Mouse (Mus musculus) embryonic facial prominence, embryonic 10.5 days (tissue): ENCODE data around the gene Stxbp6. TPM values are rescaled to one million over a fixed set of nuclear protein-coding genes. Genes with fewer than 3 reads are reported as not detected.

Experiments used
- DNase-seq: peaks from one replicate; pipeline ENCODE4 v3.0.0-alpha.2; 2017; ENCODE audit warnings: low spot score
- H3K27ac ChIP-seq: fragments of 300-500 bp; sonication (generic); replicated peaks from 2 replicates; pipeline ENCODE4 v1.5.1; 2016; ENCODE audit warnings: mild to moderate bottlenecking
- H3K27me3 ChIP-seq: fragments of 300-500 bp; sonication (generic); replicated peaks from 2 replicates; pipeline ENCODE4 v1.6.1; 2016; ENCODE audit warnings: low read depth, mild to moderate bottlenecking; ENCODE audit not compliant: poor library complexity, severe bottlenecking
- H3K36me3 ChIP-seq: fragments of 300-500 bp; sonication (generic); replicated peaks from 2 replicates; pipeline ENCODE4 v1.6.1; 2016; ENCODE audit warnings: mild to moderate bottlenecking, moderate library complexity
- H3K4me1 ChIP-seq: fragments of 300-500 bp; sonication (generic); 2 replicates; pipeline ENCODE4 v1.6.1; 2016
- H3K4me3 ChIP-seq: fragments of 300-500 bp; sonication (generic); 2 replicates; pipeline ENCODE4 v1.5.1; 2016; ENCODE audit warnings: mild to moderate bottlenecking, moderate library complexity
- H3K9me3 ChIP-seq: fragments of 300-500 bp; sonication (generic); 2 replicates; pipeline ENCODE4 v1.6.1; 2016; ENCODE audit warnings: mild to moderate bottlenecking
- WGBS: fragments of 180-500 bp; shearing (Covaris S2); methylation state at CpG from one replicate; pipeline ENCODE4 v1.1.7; 2016; 5-methylcytosine and 5-hydroxymethylcytosine counted together
- polyA plus RNA-seq: library from polyadenylated mRNA; unstranded; fragments of >200 nt; fragmentation: Nextera tagmentation; extraction: Ambion mirVana; gene quantifications from 2 replicates; pipeline ENCODE4 v1.2.1, GENCODE M21; 2016

Stxbp6 gene
- polyA plus RNA-seq, 1 experiment from 2014 or later, result 11.9 TPM

DNA sequence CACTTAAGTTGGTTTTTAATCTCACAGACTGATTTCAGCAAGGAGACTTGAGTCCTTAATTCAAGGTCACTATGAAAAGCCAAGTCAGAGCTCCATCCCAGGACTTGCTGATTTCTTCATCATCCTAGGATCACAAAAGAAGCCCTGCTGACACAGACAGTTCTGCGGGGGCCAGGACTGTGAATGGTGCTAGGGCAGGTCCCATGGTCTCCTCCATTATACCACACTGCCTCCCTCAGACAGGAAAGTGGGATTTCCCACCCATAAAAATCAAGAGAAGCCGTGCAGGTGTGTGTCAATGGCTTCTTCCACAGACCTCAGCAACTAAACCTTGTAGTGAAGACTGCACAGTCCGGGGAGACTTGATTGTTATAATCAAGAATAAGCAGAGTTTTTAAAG lies 2.3 kb downstream of the Stxbp6 start:
- Histone ChIP-seq H3K9me3 (no peaks in the 10 kb centered on the region), H3K27ac (no peak overlapping the region), H3K4me1 (peaks cover 34% of the 10 kb centered on the region), H3K36me3 (no peaks in the 10 kb centered on the region), H3K27me3 (peaks cover 29% of the 10 kb centered on the region), H3K4me3 (no peak overlapping the region)
- DNase-seq, result no peak
- 63% methylated on average over 3 of the region's 3 CpGs for WGBS

DNA sequence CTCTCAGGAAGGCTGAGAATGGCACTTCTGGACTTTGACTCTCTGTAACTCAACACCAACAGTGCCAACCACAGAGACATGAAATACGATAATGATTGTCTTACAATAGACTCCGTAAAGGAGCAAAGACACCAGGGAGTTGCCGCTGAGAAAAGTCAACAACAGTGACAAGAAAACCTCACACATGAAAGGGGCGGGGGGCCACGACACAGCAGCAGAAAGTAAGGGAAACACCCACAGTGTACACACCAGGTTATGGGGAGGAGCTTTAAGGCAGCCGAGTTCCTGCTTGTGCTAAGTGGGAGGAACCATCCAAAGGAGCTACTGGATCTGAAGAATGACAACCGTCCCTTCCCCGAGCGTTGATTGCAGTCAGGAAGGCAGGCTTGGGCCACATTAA lies 4.3 kb downstream of the Stxbp6 start:
- WGBS, result 54% methylated on average over 9 of the region's 9 CpGs
- Histone ChIP-seq H3K9me3 (no peaks in the 10 kb centered on the region), H3K27me3 (peaks cover 17% of the 10 kb centered on the region), H3K36me3 (no peaks in the 10 kb centered on the region), H3K27ac (no peak overlapping the region), H3K4me1 (peaks cover 38% of the 10 kb centered on the region), H3K4me3 (no peak overlapping the region)
- peak; percentile 25 for DNase-seq

DNA sequence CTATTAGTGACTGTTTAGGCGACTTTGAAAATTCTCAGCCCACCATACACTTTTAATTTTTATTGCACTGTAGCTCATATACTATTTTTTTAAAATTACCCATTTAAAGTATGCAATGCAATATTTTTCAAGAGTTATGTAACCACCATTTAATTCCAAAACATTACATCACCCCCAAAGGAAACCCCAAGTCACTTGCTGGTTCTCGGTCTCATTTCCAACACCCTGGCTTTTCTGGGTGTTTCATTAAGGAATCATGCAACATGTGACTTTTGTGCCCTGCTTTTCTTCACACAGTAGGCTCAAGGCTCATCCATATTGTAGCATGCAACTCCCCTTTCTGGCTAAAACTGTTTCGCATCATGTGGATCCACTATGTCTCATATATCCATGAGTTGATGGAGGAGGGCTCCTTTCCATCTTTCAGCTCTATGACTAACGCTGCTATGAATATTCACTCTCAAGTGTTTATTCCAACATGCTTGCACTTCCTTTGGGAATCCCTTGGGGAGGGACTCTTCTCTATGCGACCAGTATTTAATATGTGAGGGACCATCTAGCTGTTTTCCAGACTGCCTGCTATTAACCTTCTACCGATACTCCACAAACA lies 6.3 kb downstream of the Stxbp6 start:
- WGBS, result 80% methylated on average over 6 of the region's 6 CpGs
- H3K36me3 ChIP-seq, result no peaks in the 10 kb centered on the region
- no peaks in the 10 kb centered on the region for H3K9me3 ChIP-seq
- H3K4me3 ChIP-seq, result no peak overlapping the region
- H3K27ac ChIP-seq, result no peak overlapping the region
- DNase-seq, result no peak
- H3K27me3 ChIP-seq, result peaks cover 15% of the 10 kb centered on the region
- peaks cover 29% of the 10 kb centered on the region for H3K4me1 ChIP-seq

DNA sequence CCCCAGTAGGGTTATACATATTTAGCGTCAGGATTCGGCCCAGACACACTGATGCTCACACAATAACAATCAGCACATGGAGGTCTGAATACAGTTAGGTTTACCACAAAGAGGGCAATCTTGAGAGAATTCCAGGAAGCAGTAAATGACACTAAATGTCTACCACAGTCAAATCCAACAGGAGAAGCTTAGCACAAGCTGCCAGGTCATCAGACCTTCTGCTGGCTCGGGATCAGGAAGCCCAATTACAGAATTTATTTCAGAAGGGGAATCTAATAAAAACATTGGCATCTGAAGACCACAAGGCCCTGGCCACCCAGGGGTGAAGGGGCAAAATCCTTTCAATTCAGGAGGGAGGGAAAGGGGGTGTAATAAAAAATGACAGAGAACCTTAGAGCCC lies 6.8 kb downstream of the Stxbp6 start:
- 31% methylated on average over 3 of the region's 3 CpGs for WGBS
- H3K27ac ChIP-seq, result no peak overlapping the region; the same call in 1 of the 2 replicates
- no peak overlapping the region for H3K4me3 ChIP-seq
- H3K9me3 ChIP-seq, result no peaks in the 10 kb centered on the region
- no peaks in the 10 kb centered on the region for H3K36me3 ChIP-seq
- no peak for DNase-seq
- H3K4me1 ChIP-seq, result peaks cover 29% of the 10 kb centered on the region
- H3K27me3 ChIP-seq, result peaks cover 11% of the 10 kb centered on the region

DNA sequence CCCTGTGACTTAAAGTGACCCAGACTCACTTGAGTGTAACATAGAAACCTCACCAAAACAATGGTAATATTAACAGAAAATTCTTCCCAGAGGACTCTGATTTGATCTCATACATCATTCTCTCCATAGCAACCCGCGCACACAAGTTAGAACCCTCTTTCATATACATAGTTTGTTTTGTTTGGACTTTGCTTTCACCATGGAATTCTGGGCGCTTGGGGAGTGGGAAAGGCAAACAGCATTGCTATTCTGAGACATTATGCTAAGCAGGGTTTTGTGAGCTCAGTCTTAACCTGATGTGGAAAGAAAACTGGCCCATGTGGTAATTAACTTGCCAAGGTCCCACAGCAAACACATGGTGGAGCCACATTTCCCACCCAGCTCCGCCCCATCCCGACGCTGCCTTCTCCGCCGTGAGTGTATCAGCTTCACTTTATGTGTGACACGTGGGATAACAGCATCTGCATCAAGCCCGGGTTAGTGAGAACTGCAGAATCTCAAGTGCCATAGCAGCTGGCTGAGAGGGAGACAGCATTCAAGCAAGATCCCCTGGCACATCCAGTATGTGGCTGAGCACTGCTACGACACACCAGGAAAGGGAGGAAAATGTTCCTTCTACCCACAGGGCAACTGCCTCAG lies 7.3 kb downstream of the Stxbp6 start:
- Histone ChIP-seq H3K4me1 (peaks cover 29% of the 10 kb centered on the region), H3K27ac (no peak overlapping the region), H3K9me3 (no peaks in the 10 kb centered on the region), H3K36me3 (no peaks in the 10 kb centered on the region), H3K27me3 (peaks cover 6% of the 10 kb centered on the region), H3K4me3 (no peak overlapping the region)
- WGBS, result 35% methylated on average over 11 of the region's 11 CpGs
- DNase-seq, result peak; percentile 34

DNA sequence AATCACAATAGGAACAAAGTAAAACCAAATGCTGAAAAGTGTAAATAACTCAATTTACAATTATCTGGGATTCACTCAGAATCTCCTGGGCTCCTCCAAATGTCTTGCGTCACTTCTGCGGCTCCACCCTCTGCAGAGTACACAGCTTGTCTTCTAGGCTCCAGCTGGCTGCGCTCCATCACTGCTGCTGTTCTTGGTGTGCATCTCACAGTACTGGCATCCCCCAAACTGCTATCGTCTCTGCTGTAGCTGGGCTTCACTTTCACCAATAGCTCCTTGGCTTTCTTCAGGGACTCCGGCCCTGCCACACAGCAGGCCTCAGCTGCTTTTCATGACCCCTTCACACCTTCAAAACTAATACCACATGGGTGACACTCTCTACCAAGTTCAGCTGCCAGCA lies 10.9 kb downstream of the Stxbp6 start:
- no peaks in the 10 kb centered on the region for H3K27me3 ChIP-seq
- peaks cover 21% of the 10 kb centered on the region for H3K4me1 ChIP-seq
- H3K27ac ChIP-seq, result no peak overlapping the region
- no peak overlapping the region for H3K4me3 ChIP-seq
- no peak for DNase-seq
- 76% methylated on average over 5 of the region's 5 CpGs for WGBS
- no peaks in the 10 kb centered on the region for H3K36me3 ChIP-seq
- H3K9me3 ChIP-seq, result no peaks in the 10 kb centered on the region

DNA sequence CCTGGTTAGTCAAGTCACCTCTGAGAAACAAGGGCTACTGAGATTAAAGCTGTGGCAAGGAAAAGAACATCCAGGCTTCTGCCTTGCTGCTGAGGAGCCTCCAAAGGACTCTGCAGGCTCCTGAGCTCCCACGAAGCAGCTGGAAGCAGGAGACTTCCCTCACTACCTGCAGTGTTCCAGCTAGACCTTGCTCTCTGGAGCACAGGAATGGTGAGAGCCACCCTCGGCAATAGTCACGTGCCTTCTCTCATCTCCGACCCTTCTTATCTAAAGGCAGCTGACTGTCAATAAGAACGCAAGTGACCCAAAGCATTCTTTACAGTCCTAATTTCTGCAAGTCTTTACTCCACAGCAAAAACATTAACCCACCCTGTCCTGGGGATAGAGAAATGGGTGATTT lies 13.2 kb downstream of the Stxbp6 start:
- H3K9me3 ChIP-seq, result no peaks in the 10 kb centered on the region
- 76% methylated on average over 5 of the region's 5 CpGs for WGBS
- DNase-seq, result no peak
- H3K4me1 ChIP-seq, result no peaks in the 10 kb centered on the region
- H3K27ac ChIP-seq, result no peak overlapping the region
- H3K27me3 ChIP-seq, result no peaks in the 10 kb centered on the region
- no peaks in the 10 kb centered on the region for H3K36me3 ChIP-seq
- H3K4me3 ChIP-seq, result no peak overlapping the region

DNA sequence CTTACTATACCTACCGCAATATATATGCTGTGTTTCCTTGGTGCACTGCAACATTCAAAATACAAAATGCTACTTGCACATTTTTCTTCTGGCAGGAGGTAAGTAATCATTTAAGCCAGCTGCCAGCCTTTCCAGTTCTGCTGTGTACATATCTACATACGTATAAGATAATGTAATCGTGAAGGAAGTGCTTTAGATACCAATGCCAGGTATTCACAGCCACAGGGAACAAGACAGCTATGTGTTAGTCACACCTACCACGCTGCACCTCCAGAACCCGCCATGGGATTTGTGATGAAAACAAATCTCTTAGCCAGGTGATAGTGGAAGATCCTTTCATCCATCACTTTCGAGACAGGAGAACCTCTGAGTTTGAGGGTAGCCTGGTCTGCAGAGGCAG lies 13.7 kb downstream of the Stxbp6 start:
- Histone ChIP-seq H3K27me3 (no peaks in the 10 kb centered on the region), H3K9me3 (no peaks in the 10 kb centered on the region), H3K4me3 (no peak overlapping the region), H3K4me1 (no peaks in the 10 kb centered on the region), H3K36me3 (no peaks in the 10 kb centered on the region), H3K27ac (no peak overlapping the region)
- no peak for DNase-seq
- WGBS, result 91% methylated on average over 6 of the region's 6 CpGs

DNA sequence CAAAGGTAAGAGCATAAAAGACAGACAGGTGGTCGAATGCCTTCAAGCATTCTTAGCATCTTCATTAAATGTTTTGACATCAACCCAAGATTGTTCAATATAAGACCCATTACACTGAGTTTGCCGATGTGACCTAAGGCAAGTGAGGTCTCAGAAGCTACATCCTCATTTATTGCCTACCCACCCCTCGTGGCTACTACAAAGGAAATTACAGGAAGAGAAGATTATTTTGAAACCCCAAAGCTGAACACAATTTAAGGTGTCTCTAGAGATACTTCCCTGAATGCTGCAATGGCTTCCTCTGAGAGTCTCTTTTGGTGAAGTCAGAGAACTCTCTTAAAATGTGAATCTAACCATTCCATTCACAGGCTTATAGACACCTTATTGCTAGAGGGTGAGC lies 16.5 kb downstream of the Stxbp6 start:
- Histone ChIP-seq H3K27me3 (no peaks in the 10 kb centered on the region), H3K27ac (no peak overlapping the region), H3K4me3 (no peak overlapping the region), H3K36me3 (no peaks in the 10 kb centered on the region), H3K4me1 (no peaks in the 10 kb centered on the region), H3K9me3 (no peaks in the 10 kb centered on the region)
- DNase-seq, result no peak
- WGBS, result 73% methylated on average over 3 of the region's 3 CpGs

DNA sequence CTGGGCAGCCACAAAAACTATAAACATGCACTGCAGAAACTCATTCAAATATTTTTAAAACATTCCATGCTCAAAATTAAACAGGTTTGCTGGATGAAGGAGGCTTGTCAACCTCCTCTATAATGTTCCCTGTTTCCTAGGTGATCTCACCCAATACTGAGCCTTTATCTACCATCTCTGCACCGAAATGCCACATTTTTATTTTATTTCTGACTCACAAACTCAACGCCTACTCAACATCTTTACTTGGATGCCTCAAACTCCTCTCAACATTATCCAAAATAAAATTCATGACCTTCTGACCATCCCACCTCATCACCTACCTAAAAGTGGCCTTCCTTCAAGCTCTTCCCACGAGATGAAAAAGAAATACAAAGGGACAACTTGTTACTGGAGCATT lies 18.1 kb downstream of the Stxbp6 start:
- WGBS, result 90% methylated on average over 3 of the region's 3 CpGs

DNA sequence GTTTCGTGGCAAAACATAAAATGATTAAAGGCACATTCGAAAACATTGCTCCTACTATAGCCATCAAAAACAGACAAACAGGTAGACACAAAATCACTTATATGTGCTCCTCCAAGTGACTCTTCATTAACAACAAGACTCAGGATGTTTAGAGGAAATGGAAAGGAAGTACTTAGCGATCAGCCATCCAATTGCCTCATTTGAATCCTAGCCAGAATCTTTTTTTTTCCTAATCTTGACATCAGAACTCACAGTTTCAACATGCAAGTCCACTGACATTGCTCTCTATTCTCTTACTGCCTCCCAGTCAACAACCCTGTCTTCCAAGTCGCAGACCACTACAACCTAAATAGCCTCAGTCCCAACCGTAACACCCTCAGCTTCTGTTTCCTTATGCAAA lies 21.2 kb downstream of the Stxbp6 start:
- WGBS, result 88% methylated on average over 5 of the region's 5 CpGs
- DNase-seq, result no peak
- Histone ChIP-seq H3K36me3 (no peaks in the 10 kb centered on the region), H3K9me3 (no peaks in the 10 kb centered on the region), H3K4me3 (no peak overlapping the region), H3K27ac (no peak overlapping the region), H3K4me1 (0 out of 2 replicates have a peak, but pooled peaks cover 2% of the 10 kb centered on the region), H3K27me3 (no peaks in the 10 kb centered on the region)

More for the DNA sequence above, 18.1 kb downstream of the Stxbp6 start:
- Histone ChIP-seq H3K27me3 (no peaks in the 10 kb centered on the region), H3K4me3 (no peak overlapping the region), H3K9me3 (no peaks in the 10 kb centered on the region), H3K27ac (no peak overlapping the region), H3K36me3 (no peaks in the 10 kb centered on the region), H3K4me1 (no peaks in the 10 kb centered on the region)
- no peak for DNase-seq

DNA sequence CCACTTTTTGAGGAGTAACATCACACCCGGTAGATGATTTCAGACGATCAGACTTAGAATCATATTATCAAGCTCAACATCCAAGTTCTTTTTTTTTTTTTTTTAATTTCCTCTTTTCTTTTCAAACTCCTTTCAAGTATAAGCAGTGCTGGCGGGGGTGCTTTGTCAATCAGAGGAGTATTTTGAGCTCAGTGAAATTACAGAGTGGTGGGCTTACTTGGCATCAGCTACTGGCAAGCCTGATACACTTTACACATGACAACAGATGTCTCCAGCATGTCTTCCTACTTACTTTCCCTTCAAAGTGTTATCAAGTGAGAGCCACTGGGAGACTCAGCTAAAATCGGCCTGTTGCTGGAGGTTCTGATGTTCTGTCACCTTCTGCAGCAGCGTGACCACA lies 21.6 kb downstream of the Stxbp6 start:
- WGBS, result 86% methylated on average over 5 of the region's 5 CpGs

DNA sequence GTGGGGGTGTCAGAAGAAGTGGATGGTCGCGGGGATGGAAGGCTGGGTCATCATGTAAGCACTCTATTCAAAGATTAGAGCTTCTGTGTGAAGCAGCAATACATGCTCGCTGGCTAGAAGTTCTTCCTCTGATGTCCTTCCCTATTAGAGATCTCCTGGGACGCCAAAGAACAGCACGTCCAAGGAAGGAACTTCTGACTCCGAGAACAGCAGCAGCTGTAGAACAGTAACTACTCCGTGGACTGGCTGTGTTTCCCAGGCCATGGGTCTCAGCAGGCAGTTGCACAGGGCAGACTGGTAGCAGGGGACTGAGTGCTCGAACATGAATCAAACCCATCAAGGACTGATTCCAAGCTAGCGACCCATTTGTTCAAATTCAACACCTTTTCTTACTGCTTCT lies 24.6 kb downstream of the Stxbp6 start:
- 80% methylated on average over 9 of the region's 9 CpGs for WGBS
- no peak overlapping the region for H3K4me3 ChIP-seq
- H3K4me1 ChIP-seq, result peaks cover 9% of the 10 kb centered on the region; the same call in 1 of the 2 replicates
- no peak overlapping the region for H3K27ac ChIP-seq
- H3K36me3 ChIP-seq, result no peaks in the 10 kb centered on the region
- DNase-seq, result no peak
- H3K9me3 ChIP-seq, result no peaks in the 10 kb centered on the region
- no peaks in the 10 kb centered on the region for H3K27me3 ChIP-seq

More for the DNA sequence above, 21.6 kb downstream of the Stxbp6 start:
- Histone ChIP-seq H3K4me1 (0 out of 2 replicates have a peak, but pooled peaks cover 2% of the 10 kb centered on the region), H3K4me3 (no peak overlapping the region), H3K27ac (no peak overlapping the region), H3K27me3 (no peaks in the 10 kb centered on the region), H3K9me3 (no peaks in the 10 kb centered on the region), H3K36me3 (no peaks in the 10 kb centered on the region)
- no peak for DNase-seq
